Mouse (Mus musculus) Patski (cell line): ENCODE measurements at regions not wholly inside any gene's neighbourhood (a gene's known extent, or its start where the extent isn't known, plus 50 kb on each side); places are given as distances from the start of the nearest gene placed in this dataset.

Experiments
- ATAC-seq: fragments of 100-300 bp; one replicate; pipeline ENCODE4 v1.8.0; 2021
- CTCF ChIA-PET: fragments of 350-600 bp; sonication (Branson Sonifier 250); formaldehyde crosslinking; loops from one replicate; lab custom pipeline; 2022; ENCODE audit warnings: inconsistent platforms; lab: Charles Lee
- POLR2A ChIA-PET: fragments of 350-600 bp; sonication (Branson Sonifier 250); formaldehyde crosslinking; loops from one replicate; lab custom pipeline; 2022; ENCODE audit warnings: antibody characterized with exemption, inconsistent platforms; lab: Charles Lee
- DNase-seq: peaks from one replicate; pipeline ENCODE4 v3.0.0-alpha.2; 2011; ENCODE audit warnings: low read depth, low spot score
- H3K27me3 ChIP-seq: fragments of 371-371 bp; one replicate; pipeline ENCODE4 v1.5.1; 2021
- CTCF ChIP-seq: fragments of 100-300 bp; IDR thresholded peaks from one replicate; pipeline ENCODE4 v1.5.1; 2021
- in situ Hi-C: fragments of 300-500 bp; cut with MboI; formaldehyde crosslinking; loops from 3 replicates; pipeline ENCODE4 v1.11.1; 2018; ENCODE audit warnings: low pct_unique_long_range_greater_than_20kb, mixed read lengths

- no peaks in the 10 kb centered on the region for H3K27me3 ChIP-seq
- CTCF ChIA-PET, result no interaction called here
- no peak for TF ChIP-seq CTCF
- POLR2A ChIA-PET, result no interaction called here
- DNase-seq (no peak), ATAC-seq (no peak)
- in situ Hi-C loops, result no loop called here
These were observed 1061.8 kb upstream of the Cdh9 start for GRCm38 (mm10) chr15:15666744-15667143.

GRCm38 (mm10) chr15:15692713-15693112 is 1035.8 kb upstream of the Cdh9 start:
- DNase-seq, result no peak
- no peaks in the 10 kb centered on the region for H3K27me3 ChIP-seq
- ChIA-PET POLR2A (no interaction called here), CTCF (no interaction called here)
- in situ Hi-C loops, result no loop called here
- no peak for TF ChIP-seq CTCF
- no peak for ATAC-seq

GRCm38 (mm10) chr15:15716694-15717093 is 1011.9 kb upstream of the Cdh9 start:
- DNase-seq (no peak), ATAC-seq (no peak)
- CTCF ChIA-PET, result no interaction called here
- no peak for TF ChIP-seq CTCF
- in situ Hi-C loops, result no loop called here
- POLR2A ChIA-PET, result no interaction called here
- H3K27me3 ChIP-seq, result no peaks in the 10 kb centered on the region

- in situ Hi-C loops, result no loop called here
- no peaks in the 10 kb centered on the region for H3K27me3 ChIP-seq
- ATAC-seq, result no peak
- no peak for DNase-seq
- ChIA-PET POLR2A (no interaction called here), CTCF (no interaction called here)
- TF ChIP-seq CTCF, result no peak
These were observed 986.6 kb upstream of the Cdh9 start for GRCm38 (mm10) chr15:15741987-15742386.

- in situ Hi-C loops, result no loop called here
- DNase-seq, result no peak
- no peaks in the 10 kb centered on the region for H3K27me3 ChIP-seq
- CTCF ChIA-PET, result no interaction called here
- TF ChIP-seq CTCF, result no peak
- POLR2A ChIA-PET, result no interaction called here
- no peak for ATAC-seq
These were observed 985.5 kb upstream of the Cdh9 start for GRCm38 (mm10) chr15:15743011-15743410.
